Mouse (Mus musculus) layer of hippocampus, adult 9-10 months (tissue): ENCODE data around the gene Spsb3.

ENCODE experiments used
- DNase-seq: peaks from one replicate; pipeline ENCODE4 v3.0.0; 2022; ENCODE audit warnings: low spot score

The Spsb3 gene

GRCm38 (mm10) chr17:24874405-24874745 is 12.1 kb upstream of the Spsb3 start:
- DNase-seq = no peak

DNA sequence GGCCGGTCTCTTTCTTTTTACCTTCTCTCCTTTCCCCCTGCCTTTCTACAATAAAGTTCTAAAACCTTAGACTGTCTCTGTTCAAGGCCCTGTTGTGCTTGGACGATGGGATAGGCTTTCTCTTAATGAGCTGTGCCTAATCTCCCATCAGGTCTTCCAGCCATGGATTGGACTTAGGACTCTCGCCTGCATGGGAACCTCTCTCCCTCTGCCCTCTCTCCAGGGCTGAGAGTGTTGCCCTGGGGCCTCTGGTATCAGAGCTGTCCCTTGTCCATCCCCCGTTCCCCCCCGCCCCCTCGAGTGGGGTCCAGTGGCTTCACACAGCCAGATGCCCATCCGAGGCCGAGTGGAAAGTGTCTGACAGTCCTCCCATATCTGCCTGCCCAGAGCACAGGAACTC is 11.5 kb upstream of the Spsb3 start:
- no peak for DNase-seq

GRCm38 (mm10) chr17:24877336-24878116 is 8.9 kb upstream of the Spsb3 start:
- no peak for DNase-seq

DNA sequence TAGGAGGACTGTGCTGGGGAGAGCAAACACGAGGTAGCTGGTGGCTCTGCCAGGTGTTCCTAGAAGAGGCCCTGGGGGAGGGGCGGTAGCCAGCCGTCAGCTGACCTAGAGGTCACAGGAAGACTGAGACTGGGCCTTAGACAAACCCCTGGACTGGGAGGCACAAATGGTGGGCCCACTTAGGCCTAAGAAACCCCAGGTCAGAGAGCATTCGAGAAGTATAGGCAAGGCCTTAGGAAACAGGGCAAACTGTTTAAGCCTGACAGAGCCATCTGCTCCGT is 8.4 kb upstream of the Spsb3 start:
- DNase-seq = no peak

DNA sequence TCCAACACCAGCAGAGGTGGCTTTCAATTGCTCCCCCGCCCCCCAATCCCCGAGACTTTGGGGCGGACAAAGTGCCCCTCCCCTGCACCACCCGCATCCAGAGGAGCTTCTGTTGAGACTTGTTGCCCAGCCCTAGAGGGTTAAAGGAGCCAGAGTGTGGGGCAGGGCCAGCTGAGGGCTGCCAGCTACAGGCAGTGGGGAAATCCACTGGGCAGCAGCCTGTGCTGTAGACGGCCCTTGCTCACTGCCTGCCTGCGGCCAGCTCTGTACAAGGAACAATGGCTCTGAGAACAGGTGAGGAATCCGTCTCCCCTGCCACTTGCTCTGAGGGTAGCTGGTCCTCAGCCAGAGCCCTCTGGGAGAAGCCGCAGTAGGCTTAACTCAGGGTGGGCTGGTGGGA is 7.9 kb upstream of the Spsb3 start:
- no peak for DNase-seq

GRCm38 (mm10) chr17:24881738-24882440 is 4.6 kb upstream of the Spsb3 start:
- DNase-seq = no peak

DNA sequence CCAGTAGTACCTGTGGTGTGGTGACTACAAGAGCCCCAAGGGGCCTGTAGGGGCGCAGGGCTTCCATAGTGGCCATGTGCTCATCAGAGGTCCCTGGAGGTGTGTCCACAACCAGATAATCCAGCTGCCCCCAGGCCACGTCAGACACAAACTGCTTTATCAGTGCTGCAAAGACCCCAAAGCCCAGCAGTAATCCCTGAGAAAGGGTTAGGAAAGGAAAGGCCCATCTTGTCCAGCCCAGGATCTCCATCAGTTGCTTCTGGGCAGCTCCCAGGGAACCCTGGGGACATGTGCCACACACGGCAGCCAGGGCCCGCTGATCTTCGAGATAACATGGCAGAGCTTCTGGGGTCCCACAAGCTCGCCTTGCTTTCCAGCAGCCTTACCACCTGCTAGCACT is 2.1 kb upstream of the Spsb3 start:
- no peak for DNase-seq

DNA sequence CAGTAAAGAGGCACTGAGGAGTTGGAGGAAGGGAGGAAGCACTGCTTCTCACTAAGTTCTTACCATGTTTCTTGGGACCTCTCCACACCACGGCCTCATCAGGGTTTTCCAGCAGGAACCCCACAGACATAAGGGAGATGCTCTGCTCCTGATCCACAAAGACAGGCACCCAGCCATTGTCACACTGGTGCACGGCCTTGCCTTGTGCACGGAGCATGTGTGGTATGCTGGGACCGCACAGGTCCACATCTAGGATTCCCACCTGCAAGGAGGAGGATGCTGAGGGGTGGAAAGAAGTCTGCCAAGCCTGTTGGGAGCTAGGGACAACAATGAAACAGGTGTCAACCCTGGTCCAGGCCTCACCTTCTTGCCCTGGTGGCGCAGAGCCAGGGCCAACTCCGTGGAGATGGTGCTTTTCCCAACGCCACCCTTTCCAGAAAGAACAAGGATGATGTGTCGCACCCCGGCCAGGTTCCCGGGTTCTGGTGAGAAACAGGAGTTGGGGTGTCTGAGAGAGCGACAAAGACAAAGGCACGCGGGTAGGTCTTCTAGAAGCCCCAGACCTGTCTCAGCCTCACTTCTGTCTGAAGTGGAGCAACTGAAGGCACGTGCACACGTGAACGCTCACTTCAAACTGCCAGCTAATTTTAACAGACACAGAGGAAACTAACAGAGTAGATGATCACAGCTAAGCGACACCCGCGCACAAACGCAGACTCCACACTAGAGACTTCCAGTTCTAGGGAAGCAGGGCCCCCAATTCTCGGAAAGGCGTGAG is 898 bp upstream of the Spsb3 start:
- DNase-seq = no peak

- no peak for DNase-seq
These were observed 459 bp downstream of the Spsb3 start for GRCm38 (mm10) chr17:24886932-24887271.

GRCm38 (mm10) chr17:24887291-24888080 is 1.0 kb downstream of the Spsb3 start:
- DNase-seq = no peak

GRCm38 (mm10) chr17:24888862-24889261 is 2.4 kb downstream of the Spsb3 start:
- DNase-seq = no peak

- DNase-seq = no peak
These were observed 4.0 kb downstream of the Spsb3 start for GRCm38 (mm10) chr17:24890151-24891092.

- no peak for DNase-seq
These were observed 4.9 kb downstream of the Spsb3 start for GRCm38 (mm10) chr17:24891321-24891720.

DNA sequence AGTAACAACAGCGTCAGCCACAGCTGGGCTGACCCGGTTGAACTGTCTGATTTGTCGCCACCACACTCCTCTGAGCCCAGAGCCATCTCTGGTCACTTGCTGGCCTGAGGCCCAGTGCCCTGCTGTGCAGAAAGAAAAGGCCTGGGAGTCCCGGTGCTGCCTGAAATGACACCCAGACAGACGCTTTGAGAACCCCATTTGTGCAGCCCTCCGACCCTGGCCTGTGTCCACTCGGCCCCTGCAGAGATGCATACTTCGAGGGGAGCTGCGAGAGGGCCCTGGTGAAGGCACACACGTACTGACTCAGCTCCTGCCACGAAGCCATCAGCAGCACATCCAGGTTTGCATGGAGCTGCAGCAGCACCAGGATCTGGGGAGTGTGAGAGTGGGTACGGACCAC is 6.3 kb downstream of the Spsb3 start:
- no peak for DNase-seq

- no peak for DNase-seq
These were observed 6.8 kb downstream of the Spsb3 start for GRCm38 (mm10) chr17:24893276-24893675.

DNA sequence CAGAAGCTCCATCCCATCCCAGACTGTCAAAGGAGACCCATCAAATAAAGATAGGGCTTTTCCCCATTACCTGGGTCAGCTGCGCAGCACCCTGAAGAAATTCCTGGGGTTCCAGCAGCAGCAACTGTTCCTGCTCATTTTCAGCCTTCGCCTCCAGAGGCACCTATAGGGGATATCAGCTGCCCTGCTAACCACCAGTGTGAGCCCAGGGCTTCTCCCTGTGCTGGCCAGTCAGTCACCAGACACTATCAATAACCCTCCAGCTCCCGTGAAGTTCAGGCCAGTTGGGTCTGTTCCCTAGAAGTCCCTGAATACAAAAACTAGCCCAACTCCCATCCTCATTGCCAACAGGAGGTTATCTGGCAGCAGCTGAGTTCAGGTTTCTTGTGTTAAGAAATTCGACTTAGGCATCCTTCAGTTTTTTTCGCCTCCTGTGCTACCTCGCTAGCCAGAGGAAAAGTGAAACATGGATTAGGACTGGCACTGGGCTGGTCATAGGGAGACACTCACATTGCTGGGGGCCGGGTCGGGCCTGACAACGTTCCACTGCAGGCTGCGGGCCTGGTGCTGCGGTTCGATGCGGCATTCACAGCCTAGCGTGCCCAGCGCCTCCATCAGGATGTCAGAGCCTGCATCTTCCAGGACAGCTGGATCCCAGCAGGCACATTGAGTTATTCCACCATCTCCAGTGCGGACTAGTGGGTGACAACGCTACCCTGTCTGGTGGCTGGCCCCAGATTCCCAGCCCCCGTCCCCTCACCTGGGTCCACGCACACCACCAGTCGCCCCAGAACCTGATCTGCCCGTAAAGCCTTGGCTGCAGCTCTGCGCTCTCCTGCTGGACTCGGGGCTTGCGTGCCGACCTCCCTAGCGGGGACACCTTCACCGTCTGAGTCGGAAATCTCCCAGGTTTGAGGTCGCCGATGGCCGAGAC is 7.9 kb downstream of the Spsb3 start:
- no peak for DNase-seq

DNA sequence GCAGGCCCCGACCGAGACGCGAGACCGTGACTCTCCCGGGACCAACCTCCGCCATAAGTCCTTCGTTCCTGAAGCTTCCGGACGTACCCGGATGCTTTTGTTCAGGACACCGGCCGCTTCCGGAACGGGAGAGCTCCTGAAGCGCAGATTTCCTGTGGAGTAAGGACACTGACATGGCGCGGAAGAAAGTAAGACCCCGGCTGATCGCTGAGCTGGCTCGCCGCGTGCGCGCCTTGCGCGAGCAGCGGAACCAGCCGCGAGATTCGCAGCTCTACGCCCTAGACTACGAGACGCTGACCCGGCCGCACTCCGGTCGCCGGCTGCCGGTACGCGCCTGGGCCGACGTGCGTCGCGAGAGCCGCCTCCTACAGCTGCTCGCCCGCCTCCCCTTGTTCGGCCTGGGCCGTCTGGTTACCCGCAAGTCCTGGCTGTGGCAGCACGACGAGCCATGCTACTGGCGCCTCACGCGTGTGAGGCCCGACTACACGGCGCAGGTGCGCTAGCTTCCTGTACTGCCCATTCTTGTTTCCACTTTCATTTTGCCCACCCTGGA is 8.6 kb downstream of the Spsb3 start, which contains the start of the genes Eme2 and Mrps34:
Eme2 (minus strand) TSS at position 93 of the 553 bp plus-strand sequence.
Mrps34 (plus strand) TSS at position 122 of the 553 bp plus-strand sequence.
- no peak for DNase-seq

DNA sequence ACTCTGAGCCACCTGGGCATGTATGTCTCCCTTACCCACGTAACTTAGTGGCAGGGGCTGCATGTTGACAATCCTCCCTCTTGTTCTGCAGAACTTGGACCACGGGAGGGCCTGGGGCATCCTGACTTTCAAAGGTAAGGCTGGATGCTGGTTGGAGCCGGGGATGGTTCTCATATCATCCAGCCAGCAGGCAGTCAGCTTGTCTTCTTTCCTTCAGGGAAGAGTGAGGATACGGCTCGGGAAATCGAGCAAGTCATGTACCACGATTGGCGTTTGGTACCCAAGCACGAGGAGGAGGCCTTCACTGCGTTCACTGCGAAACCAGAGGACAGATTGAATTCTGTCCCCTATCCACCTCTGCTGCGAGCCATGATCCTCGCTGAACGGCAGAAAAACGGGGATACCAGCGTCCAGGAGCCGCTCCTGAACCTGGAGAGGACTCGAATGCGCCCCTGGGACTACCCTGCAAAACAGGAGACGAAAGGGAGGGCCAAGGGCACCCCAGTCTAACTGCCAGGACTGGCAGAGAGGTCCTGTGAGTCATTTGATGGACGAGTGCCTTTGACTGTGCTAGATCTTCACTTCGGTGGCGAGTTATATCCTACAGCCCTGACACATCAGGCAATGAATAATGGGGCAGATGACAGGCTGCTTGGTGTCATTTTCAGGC is 9.3 kb downstream of the Spsb3 start:
- no peak for DNase-seq
